16 mouse cellular contexts compared by ENCODE assay signal in genomic region chr8:74942056-74942455, GRCm38 (mm10).
"Had no signal": no experiment of that assay in that cellular context is flagged by ENCODE, and none has a peak within 500 bp of the region (broad histone marks: within the 10 kb centered on the region; RNA-seq: fewer than 3 reads in every experiment).

No protein-coding gene starts in this region.

- H3K4me1 ChIP-seq: neural tube, embryonic 13.5 days; neural tube, embryonic 15.5 days; stomach, embryonic 15.5 days had no signal

- H3K9ac ChIP-seq: neural tube, embryonic 13.5 days; neural tube, embryonic 15.5 days; stomach, embryonic 15.5 days had no signal

- H3K36me3 ChIP-seq: neural tube, embryonic 13.5 days; neural tube, embryonic 15.5 days; stomach, embryonic 15.5 days had no signal

- H3K27ac ChIP-seq: neural tube, embryonic 13.5 days; neural tube, embryonic 15.5 days; stomach, embryonic 15.5 days; stomach, postnatal 0 days had no signal

- H3K4me2 ChIP-seq: neural tube, embryonic 13.5 days; neural tube, embryonic 15.5 days; stomach, embryonic 15.5 days had no signal

- DNase-seq: retina, postnatal 1 day; right cerebral cortex, adult 18-20 months; right cerebral cortex, postnatal 14 days; right cerebral cortex, postnatal 25 days; right cerebral cortex, postnatal 4 days; spleen, adult 18-20 months; thymus, adult 18-20 months; thymus, adult 2 months; thymus, postnatal 14 days; thymus, postnatal 25 days; thymus, postnatal 36 days; thymus, postnatal 4 days had no signal

- H3K4me3 ChIP-seq: neural tube, embryonic 13.5 days; neural tube, embryonic 15.5 days; stomach, embryonic 15.5 days had no signal

- H3K27me3 ChIP-seq: neural tube, embryonic 13.5 days; neural tube, embryonic 15.5 days; stomach, embryonic 15.5 days had no signal

- H3K9me3 ChIP-seq: neural tube, embryonic 13.5 days; neural tube, embryonic 15.5 days; stomach, embryonic 15.5 days had no signal
